ENCODE assay signal across 30 mouse cellular contexts in genomic region chr9:35444512-35444886, GRCm38 (mm10). TPM values are rescaled to one million over a fixed set of nuclear protein-coding genes. Genes with fewer than 3 reads are reported as not detected.
DNase-seq lines count a peak whose midpoint lies in the region; ATAC-seq and TF ChIP-seq lines count a peak whose summit lies in the region.
"Had no signal": no experiment of that assay in that cellular context is flagged by ENCODE, and none has a peak within 500 bp of the region (broad histone marks: within the 10 kb centered on the region; RNA-seq: fewer than 3 reads in every experiment).

No protein-coding gene starts in this region.

- no peak overlapping the region for H3K4me3 ChIP-seq in forebrain, embryonic 13.5 days
- no peak overlapping the region for H3K4me3 ChIP-seq in forebrain, postnatal 0 days (ENCODE audit: low read depth, low read length)
- H3K4me3 ChIP-seq in midbrain, embryonic 10.5 days = no peak overlapping the region
- H3K4me3 ChIP-seq in midbrain, embryonic 13.5 days (replicated peaks) = no peak overlapping the region
- no peak overlapping the region for H3K4me3 ChIP-seq in limb, embryonic 15.5 days
- H3K4me3 ChIP-seq: limb, embryonic 13.5 days; liver, embryonic 12.5 days; neural tube, embryonic 12.5 days had no signal

- H3K9me3 ChIP-seq in forebrain, embryonic 13.5 days (replicated peaks) = no peaks in the 10 kb centered on the region
- H3K9me3 ChIP-seq in forebrain, postnatal 0 days (ENCODE audit: low read length) = no peaks in the 10 kb centered on the region
- H3K9me3 ChIP-seq in midbrain, embryonic 10.5 days (replicated peaks) = no peaks in the 10 kb centered on the region
- H3K9me3 ChIP-seq in midbrain, embryonic 13.5 days = no peaks in the 10 kb centered on the region
- no peaks in the 10 kb centered on the region for H3K9me3 ChIP-seq in limb, embryonic 15.5 days
- H3K9me3 ChIP-seq: limb, embryonic 13.5 days; liver, embryonic 12.5 days; neural tube, embryonic 12.5 days had no signal

- ATAC-seq in forebrain, embryonic 13.5 days = no peak
- ATAC-seq in forebrain, postnatal 0 days = no peak
- ATAC-seq in midbrain, embryonic 13.5 days = no peak
- ATAC-seq in limb, embryonic 15.5 days (ENCODE audit: insufficient number of reproducible peaks, low FRiP score, low TSS enrichment, low read depth) = no peak
- ATAC-seq in CD4-positive, CD25-positive, alpha-beta regulatory T cell, adult 4 months = no peak
- ATAC-seq: hindbrain, postnatal 0 days; intestine, embryonic 16.5 days; liver, embryonic 12.5 days; midbrain, embryonic 16.5 days; Patski had no signal

- peak overlapping the region; percentile 57 for H3K27ac ChIP-seq in forebrain, embryonic 13.5 days
- H3K27ac ChIP-seq in forebrain, postnatal 0 days (ENCODE audit: low read depth, low read length) = no peak overlapping the region
- H3K27ac ChIP-seq in midbrain, embryonic 10.5 days (replicated peaks) = peak overlapping the region; percentile 57; the same call in 1 of the 2 replicates
- H3K27ac ChIP-seq in midbrain, embryonic 13.5 days = no peak overlapping the region
- H3K27ac ChIP-seq in limb, embryonic 15.5 days = peak overlapping the region; percentile 47; the same call in 1 of the 2 replicates
- H3K27ac ChIP-seq: hindbrain, postnatal 0 days; kidney, postnatal 0 days; limb, embryonic 13.5 days; liver, embryonic 12.5 days; neural tube, embryonic 12.5 days had no signal

- 0 out of 2 replicates have a peak, but pooled peaks cover 13% of the 10 kb centered on the region for H3K36me3 ChIP-seq in forebrain, embryonic 13.5 days (ENCODE audit: poor library complexity, severe bottlenecking)
- H3K36me3 ChIP-seq in forebrain, postnatal 0 days (ENCODE audit: insufficient read depth) = no peaks in the 10 kb centered on the region
- H3K36me3 ChIP-seq in midbrain, embryonic 10.5 days = peaks cover 10% of the 10 kb centered on the region; the same call in 1 of the 2 replicates
- H3K36me3 ChIP-seq in midbrain, embryonic 13.5 days = no peaks in the 10 kb centered on the region
- peaks cover 9% of the 10 kb centered on the region; the same call in 1 of the 2 replicates for H3K36me3 ChIP-seq in limb, embryonic 15.5 days
- H3K36me3 ChIP-seq: liver, embryonic 12.5 days; neural tube, embryonic 12.5 days had no signal

- no peak overlapping the region for H3K4me2 ChIP-seq in forebrain, embryonic 13.5 days
- no peak overlapping the region for H3K4me2 ChIP-seq in forebrain, postnatal 0 days (ENCODE audit: low read depth)
- H3K4me2 ChIP-seq in midbrain, embryonic 13.5 days (replicated peaks) = no peak overlapping the region
- no peak overlapping the region for H3K4me2 ChIP-seq in limb, embryonic 15.5 days
- H3K4me2 ChIP-seq: heart, embryonic 11.5 days; limb, embryonic 13.5 days; liver, embryonic 12.5 days; neural tube, embryonic 12.5 days had no signal

- H3K4me1 ChIP-seq in forebrain, embryonic 13.5 days = peaks cover 36% of the 10 kb centered on the region
- H3K4me1 ChIP-seq in forebrain, postnatal 0 days (ENCODE audit: insufficient read depth) = no peaks in the 10 kb centered on the region
- peaks cover 56% of the 10 kb centered on the region for H3K4me1 ChIP-seq in midbrain, embryonic 10.5 days
- peaks cover 28% of the 10 kb centered on the region for H3K4me1 ChIP-seq in midbrain, embryonic 13.5 days (replicated peaks)
- peaks cover 34% of the 10 kb centered on the region for H3K4me1 ChIP-seq in limb, embryonic 15.5 days
- H3K4me1 ChIP-seq: liver, embryonic 12.5 days had no signal

- no peak for TF ChIP-seq CTCF in forebrain, postnatal 0 days (IDR thresholded peaks at IDR 0.05; ENCODE audit: low read depth)

- no peak overlapping the region for H3K9ac ChIP-seq in forebrain, embryonic 13.5 days
- no peak overlapping the region for H3K9ac ChIP-seq in forebrain, postnatal 0 days
- no peak overlapping the region for H3K9ac ChIP-seq in midbrain, embryonic 13.5 days (replicated peaks)
- no peak overlapping the region for H3K9ac ChIP-seq in limb, embryonic 15.5 days
- H3K9ac ChIP-seq: limb, embryonic 13.5 days; liver, embryonic 12.5 days; neural tube, embryonic 12.5 days had no signal

- DNase-seq in forebrain, postnatal 0 days = no peak
- no peak for DNase-seq in midbrain, embryonic 10.5 days (ENCODE audit: low spot score)
- DNase-seq in layer of hippocampus, postnatal 10 days (ENCODE audit: low spot score in 2 of 2) = no peak
- no peak for DNase-seq in left cerebral cortex, postnatal 25 days (ENCODE audit: low spot score in 2 of 2)
- DNase-seq: adrenal gland, postnatal 25 days; cerebellum, adult 11-12 months; gastrocnemius, postnatal 25 days; heart, adult 18-20 months; heart, postnatal 4 days; kidney, adult 8-10 months; kidney, postnatal 4 days; layer of hippocampus, postnatal 36 days; lung, adult 18-20 months; lung, postnatal 14 days; right cerebral cortex, adult 18-20 months; spleen, adult 18-20 months; thymus, postnatal 14 days had no signal

- intact Hi-C loops in left cerebral cortex, postnatal 25 days (cut with DNase I) = no loop called here

- no peaks in the 10 kb centered on the region for H3K27me3 ChIP-seq in forebrain, embryonic 13.5 days
- H3K27me3 ChIP-seq in forebrain, postnatal 0 days (ENCODE audit: insufficient read depth, low read length) = no peaks in the 10 kb centered on the region
- H3K27me3 ChIP-seq in midbrain, embryonic 10.5 days (ENCODE audit: low read depth, poor library complexity, severe bottlenecking) = peaks cover 75% of the 10 kb centered on the region
- H3K27me3 ChIP-seq in midbrain, embryonic 13.5 days = 0 out of 2 replicates have a peak, but pooled peaks cover 7% of the 10 kb centered on the region
- no peaks in the 10 kb centered on the region for H3K27me3 ChIP-seq in limb, embryonic 15.5 days
- H3K27me3 ChIP-seq: limb, embryonic 13.5 days; liver, embryonic 12.5 days; neural tube, embryonic 12.5 days; Patski had no signal

- 57% methylated on average over 8 of the region's 8 CpGs for WGBS in forebrain, embryonic 13.5 days
- 50% methylated on average over 8 of the region's 8 CpGs for WGBS in forebrain, postnatal 0 days
- 53% methylated on average over 8 of the region's 8 CpGs for WGBS in midbrain, embryonic 10.5 days
- WGBS in midbrain, embryonic 13.5 days = 61% methylated on average over 8 of the region's 8 CpGs
- WGBS in limb, embryonic 15.5 days = 53% methylated on average over 8 of the region's 8 CpGs

RNA-seq across cellular contexts. Expression of gene Cdon, which starts 23.6 kb away (rescaled TPM):
- 20.7 and 22.1 TPM in 2 replicates for polyA plus RNA-seq in forebrain, embryonic 13.5 days (2015; fragmentation: Nextera tagmentation; extraction: Ambion mirVana)
- 9.6 and 13.7 TPM in 2 replicates for total RNA-seq in forebrain, postnatal 0 days (2014; rRNA removed)
- 0.94 and 1.3 TPM in 2 replicates for polyA plus RNA-seq in forebrain, postnatal 0 days (2015; fragmentation: Nextera tagmentation; extraction: Ambion mirVana)
- polyA plus RNA-seq in midbrain, embryonic 10.5 days (2016; fragmentation: Nextera tagmentation; extraction: Ambion mirVana) = 10.5 TPM in 2 replicates
- polyA plus RNA-seq in midbrain, embryonic 13.5 days (2015; fragmentation: Nextera tagmentation; extraction: Ambion mirVana) = 9.2 and 10.7 TPM in 2 replicates
- 28.6 and 35.9 TPM in 2 replicates for polyA plus RNA-seq in limb, embryonic 15.5 days (2015; fragmentation: Nextera tagmentation; extraction: Ambion mirVana)
- 1 to 10 TPM; 2.7 to 4.1 TPM for polyA plus RNA-seq in CD4-positive, CD25-positive, alpha-beta regulatory T cell, adult 4 months (2017; shearing (Covaris generic))
- total RNA-seq in layer of hippocampus, postnatal 10 days (2021) = 10 to 100 TPM in 1 of 2 experiments, 1 to 10 TPM in 1; 9.8 to 11.5 TPM
- 1 to 10 TPM; 7.4 to 7.7 TPM for total RNA-seq in left cerebral cortex, postnatal 25 days (2021)

Comparison
In these comparisons a context has a peak if more than half of its experiments do, and no peak if none do; other contexts are left out.
1. H3K27ac ChIP-seq: peak in forebrain, embryonic 13.5 days (single experiment), midbrain, embryonic 10.5 days (single experiment) and limb, embryonic 15.5 days (single experiment); none in forebrain, postnatal 0 days (single experiment) and midbrain, embryonic 13.5 days (single experiment).